Mouse (Mus musculus) lung, embryonic 14.5 days (tissue): ENCODE results near the gene Klhl22. TPM values are rescaled to one million over a fixed set of nuclear protein-coding genes. Genes with fewer than 3 reads are reported as not detected.
A peak's percentile ranks its signal among the peaks of the same experiment; 100 is the strongest.

Source experiments
- ATAC-seq: fragments of 200-750 bp; cut with Nextera tagmentation; 2 replicates; pipeline ENCODE4 v1.8.0; 2017; ENCODE audit warnings: mild to moderate bottlenecking, moderate TSS enrichment, moderate library complexity; ENCODE audit not compliant: insufficient read depth
- DNase-seq: peaks from one replicate; pipeline ENCODE4 v3.0.0-alpha.2; 2015
- H3K27ac ChIP-seq: fragments of 300-500 bp; sonication (generic); 2 replicates; pipeline ENCODE4 v1.5.1; 2014; ENCODE audit warnings: low read depth, mild to moderate bottlenecking, moderate library complexity
- H3K27me3 ChIP-seq: fragments of 300-500 bp; sonication (generic); 2 replicates; pipeline ENCODE4 v1.6.1; 2014; ENCODE audit warnings: low read length, control low read depth; ENCODE audit not compliant: insufficient read depth
- H3K36me3 ChIP-seq: fragments of 300-500 bp; sonication (generic); 2 replicates; pipeline ENCODE4 v1.6.1; 2014; ENCODE audit warnings: control low read depth; ENCODE audit not compliant: insufficient read depth
- H3K4me1 ChIP-seq: fragments of 300-500 bp; sonication (generic); 2 replicates; pipeline ENCODE4 v1.6.1; 2014; ENCODE audit warnings: antibody characterized with exemption, control low read depth; ENCODE audit not compliant: insufficient read depth
- H3K4me2 ChIP-seq: fragments of 300-500 bp; sonication (generic); 2 replicates; pipeline ENCODE4 v1.6.1; 2014; ENCODE audit warnings: mild to moderate bottlenecking
- H3K4me3 ChIP-seq: fragments of 300-500 bp; sonication (generic); 2 replicates; pipeline ENCODE4 v1.5.1; 2014; ENCODE audit warnings: low read depth, low read length
- H3K9ac ChIP-seq: fragments of 300-500 bp; sonication (generic); 2 replicates; pipeline ENCODE4 v1.6.1; 2014
- H3K9me3 ChIP-seq: fragments of 300-500 bp; sonication (generic); 2 replicates; pipeline ENCODE4 v1.6.1; 2016; ENCODE audit warnings: low read depth, low read length, control low read depth
- CTCF ChIP-seq: IDR thresholded peaks from 2 replicates; pipeline ENCODE4 v1.5.1; 2016; ENCODE audit warnings: antibody characterized with exemption, low read depth
- WGBS: fragments of 180-500 bp; shearing (Covaris S2); extraction: QIAGEN DNeasy Blood & Tissue Kit; methylation state at CpG from one replicate; pipeline ENCODE4 v1.1.7; 2014; 5-methylcytosine and 5-hydroxymethylcytosine counted together
- polyA plus RNA-seq: library from polyadenylated mRNA; unstranded; fragments of >200 nt; fragmentation: Nextera tagmentation; extraction: Ambion mirVana; gene quantifications from 2 replicates; pipeline ENCODE4 v1.2.1, GENCODE M21; 2014

Klhl22 gene
- polyA plus RNA-seq, 1 experiment from 2014 or later, result 70.7 TPM

DNA sequence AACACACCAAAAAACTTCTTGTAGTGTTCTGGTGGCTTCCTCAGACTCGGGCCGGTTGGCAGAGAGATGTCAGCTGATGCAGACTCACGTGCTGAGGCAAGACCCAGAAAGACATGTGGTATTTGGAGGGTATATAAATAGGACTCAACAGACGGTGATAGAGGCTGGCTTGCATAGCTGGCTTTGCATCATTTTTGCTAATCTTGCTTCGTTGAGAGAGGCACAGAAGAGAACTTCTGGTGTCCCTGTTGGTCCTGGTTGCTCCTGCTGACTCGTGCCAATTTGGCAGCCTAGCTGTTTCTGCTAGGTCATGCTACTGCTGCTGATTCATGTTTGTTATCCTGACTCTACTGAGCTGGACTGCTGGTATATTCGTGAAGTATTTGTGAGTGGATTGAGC, 9.4 kb downstream of the Klhl22 start:
- Histone ChIP-seq H3K4me1 (no peaks in the 10 kb centered on the region), H3K36me3 (peaks cover 60% of the 10 kb centered on the region), H3K4me2 (no peak overlapping the region), H3K9ac (no peak overlapping the region), H3K9me3 (no peaks in the 10 kb centered on the region), H3K4me3 (no peak overlapping the region), H3K27me3 (no peaks in the 10 kb centered on the region), H3K27ac (no peak overlapping the region)
- no peak for TF ChIP-seq CTCF
- ATAC-seq (no peak), DNase-seq (no peak)
- WGBS, result 82% methylated on average over 7 of the region's 7 CpGs

DNA sequence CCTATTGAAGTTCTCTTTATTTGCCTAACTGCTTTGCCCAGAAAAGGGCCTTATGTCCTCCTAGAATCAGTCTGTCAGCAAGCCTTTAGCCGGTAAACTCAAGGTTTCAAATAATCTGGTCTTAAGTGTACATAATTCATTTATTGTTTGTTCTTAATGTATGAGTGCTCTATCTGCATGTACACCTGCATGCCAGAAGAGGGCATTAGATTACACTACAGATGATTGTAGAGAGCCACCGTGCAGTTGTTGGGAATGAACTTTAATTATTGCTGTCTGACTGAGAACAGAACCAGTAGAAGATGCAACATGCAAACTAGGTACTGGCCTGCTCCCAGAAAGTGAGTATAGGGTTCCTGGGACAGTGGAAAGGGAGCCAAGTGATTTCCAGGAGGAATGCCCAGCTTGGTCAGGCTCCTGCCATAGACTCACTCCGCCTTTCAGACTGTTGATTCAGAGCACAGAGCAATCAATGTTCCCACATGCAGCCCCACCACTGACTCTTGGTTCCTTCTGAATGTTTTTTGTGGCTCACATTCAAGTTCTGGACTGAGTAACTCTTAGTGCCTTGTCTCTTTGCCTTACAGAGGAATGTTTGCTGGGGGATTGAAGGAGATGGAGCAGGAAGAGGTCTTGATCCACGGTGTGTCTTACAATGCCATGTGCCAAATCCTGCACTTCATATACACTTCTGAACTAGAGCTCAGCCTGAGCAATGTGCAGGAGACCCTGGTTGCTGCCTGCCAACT, 11.9 kb downstream of the Klhl22 start:
- TF ChIP-seq CTCF, result peak; percentile 42
- H3K27ac ChIP-seq, result no peak overlapping the region
- H3K9me3 ChIP-seq, result no peaks in the 10 kb centered on the region
- no peaks in the 10 kb centered on the region for H3K27me3 ChIP-seq
- no peaks in the 10 kb centered on the region for H3K4me1 ChIP-seq
- ATAC-seq (no peak), DNase-seq (peak; percentile 36)
- H3K9ac ChIP-seq, result no peak overlapping the region
- 70% methylated on average over 4 of the region's 4 CpGs for WGBS
- H3K4me2 ChIP-seq, result no peak overlapping the region
- no peak overlapping the region for H3K4me3 ChIP-seq
- H3K36me3 ChIP-seq, result peaks cover 62% of the 10 kb centered on the region

DNA sequence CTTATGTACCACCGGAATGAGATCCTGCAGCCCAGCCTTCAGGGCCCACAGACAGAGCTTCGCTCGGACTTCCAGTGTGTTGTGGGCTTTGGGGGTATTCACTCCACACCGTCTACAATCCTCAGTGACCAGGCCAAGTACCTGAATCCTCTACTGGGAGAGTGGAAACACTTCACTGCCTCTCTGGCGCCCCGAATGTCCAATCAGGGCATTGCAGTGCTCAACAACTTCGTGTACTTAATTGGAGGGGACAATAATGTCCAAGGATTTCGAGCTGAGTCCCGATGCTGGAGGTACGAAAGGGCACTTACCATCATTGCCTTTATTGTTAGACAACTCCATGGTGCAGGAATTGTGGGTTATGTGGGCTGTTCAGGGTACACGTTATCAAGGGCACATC, 17.4 kb downstream of the Klhl22 start:
- Histone ChIP-seq H3K4me2 (no peak overlapping the region), H3K9ac (no peak overlapping the region), H3K36me3 (peaks cover 73% of the 10 kb centered on the region), H3K4me1 (no peaks in the 10 kb centered on the region), H3K9me3 (no peaks in the 10 kb centered on the region), H3K27ac (no peak overlapping the region), H3K27me3 (no peaks in the 10 kb centered on the region), H3K4me3 (no peak overlapping the region)
- 68% methylated on average over 11 of the region's 11 CpGs for WGBS
- ATAC-seq (no peak), DNase-seq (peak; percentile 67)
- TF ChIP-seq CTCF, result peak; percentile 72

DNA sequence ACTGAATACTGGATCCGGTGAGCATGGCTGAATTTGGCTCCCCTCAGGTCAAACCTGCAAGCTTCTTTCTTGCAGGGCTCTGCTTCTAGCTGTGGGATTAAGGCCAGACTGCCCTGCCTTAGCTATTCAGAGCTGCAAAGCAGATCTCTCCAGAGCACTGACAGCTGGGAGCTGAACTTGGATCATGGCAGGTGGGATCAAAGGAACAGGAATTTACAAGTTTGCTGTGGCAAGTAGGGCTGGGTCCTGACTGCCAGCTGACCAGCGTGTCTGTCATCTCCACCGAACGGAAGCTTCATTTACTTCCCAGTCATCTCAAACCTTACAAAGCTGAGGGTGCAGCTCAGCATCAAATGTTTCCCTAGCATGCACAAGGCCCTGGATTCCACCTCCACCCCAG, 18.8 kb downstream of the Klhl22 start:
- ATAC-seq, result no peak
- Histone ChIP-seq H3K4me2 (no peak overlapping the region), H3K36me3 (peaks cover 72% of the 10 kb centered on the region), H3K9ac (no peak overlapping the region), H3K4me3 (no peak overlapping the region), H3K9me3 (no peaks in the 10 kb centered on the region), H3K27ac (no peak overlapping the region), H3K27me3 (no peaks in the 10 kb centered on the region), H3K4me1 (no peaks in the 10 kb centered on the region)
- WGBS, result 82% methylated on average over 4 of the region's 4 CpGs
- no peak for TF ChIP-seq CTCF
- no peak for DNase-seq

GRCm38 (mm10) chr16:17779692-17780091, 20.3 kb downstream of the Klhl22 start:
- ATAC-seq, result no peak
- Histone ChIP-seq H3K36me3 (peaks cover 76% of the 10 kb centered on the region), H3K9me3 (no peaks in the 10 kb centered on the region), H3K4me2 (no peak overlapping the region), H3K9ac (no peak overlapping the region), H3K27me3 (no peaks in the 10 kb centered on the region), H3K27ac (no peak overlapping the region), H3K4me1 (no peaks in the 10 kb centered on the region), H3K4me3 (no peak overlapping the region)
- TF ChIP-seq CTCF, result no peak
- WGBS, result 64% methylated on average over 1 of the region's 1 CpGs
- no peak for DNase-seq

DNA sequence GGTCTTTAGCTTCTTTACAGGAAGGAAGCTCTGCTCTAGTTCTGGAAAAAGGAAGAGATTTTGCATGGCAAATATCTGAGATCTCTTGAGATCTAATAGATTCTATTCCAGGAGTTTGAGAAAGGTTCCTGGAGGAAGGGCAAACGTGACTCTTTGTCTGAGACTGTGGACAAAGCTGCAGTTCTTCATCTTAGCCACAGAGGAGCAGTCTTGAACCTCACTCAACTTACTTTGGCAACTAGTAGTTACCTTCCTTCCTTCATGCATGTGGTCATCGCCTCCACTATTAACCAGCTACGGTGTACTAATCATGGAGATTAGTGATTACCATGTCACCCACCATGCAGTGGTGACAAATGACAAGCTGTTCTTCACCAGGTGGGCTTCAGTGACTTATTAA, 25.9 kb downstream of the Klhl22 start:
- H3K4me2 ChIP-seq, result no peak overlapping the region
- no peak overlapping the region for H3K27ac ChIP-seq
- no peaks in the 10 kb centered on the region for H3K4me1 ChIP-seq
- DNase-seq (peak; percentile 59), ATAC-seq (peak; percentile 56)
- no peak overlapping the region for H3K9ac ChIP-seq
- WGBS, result 56% methylated on average over 3 of the region's 3 CpGs
- no peaks in the 10 kb centered on the region for H3K27me3 ChIP-seq
- TF ChIP-seq CTCF, result peak; percentile 64
- H3K9me3 ChIP-seq, result no peaks in the 10 kb centered on the region
- no peak overlapping the region for H3K4me3 ChIP-seq
- peaks cover 82% of the 10 kb centered on the region for H3K36me3 ChIP-seq

DNA sequence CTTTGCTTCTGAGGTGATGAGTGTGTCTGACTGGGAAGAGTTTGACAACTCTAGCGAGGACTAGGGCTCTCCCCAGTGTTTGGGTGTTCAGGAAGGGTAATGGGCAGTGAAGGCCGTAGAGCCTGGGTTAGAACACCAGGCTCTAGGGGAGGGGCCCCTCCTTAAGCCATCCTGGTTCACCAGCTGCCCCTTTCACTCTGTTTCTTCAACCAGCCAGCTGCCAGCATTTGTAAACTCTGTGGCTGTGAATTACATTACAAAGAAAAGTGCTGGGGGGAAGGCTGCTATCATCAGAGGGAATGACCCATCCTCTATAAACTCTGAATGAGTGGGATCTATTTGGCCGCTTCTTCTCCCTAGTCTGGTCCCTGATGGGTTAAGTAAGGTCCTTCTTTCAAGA, 33.3 kb downstream of the Klhl22 start:
- Histone ChIP-seq H3K36me3 (peaks cover 60% of the 10 kb centered on the region), H3K27ac (no peak overlapping the region), H3K9ac (no peak overlapping the region), H3K4me1 (peaks cover 9% of the 10 kb centered on the region; the same call in 1 of the 2 replicates), H3K4me2 (no peak overlapping the region), H3K27me3 (no peaks in the 10 kb centered on the region), H3K9me3 (no peaks in the 10 kb centered on the region), H3K4me3 (no peak overlapping the region)
- DNase-seq (no peak), ATAC-seq (no peak)
- WGBS, result 66% methylated on average over 3 of the region's 3 CpGs
- no peak for TF ChIP-seq CTCF
